Mouse (Mus musculus) MN1 (cell line): Measurements from ENCODE around the gene Fam177a.
"Not testable (repeated sequence)": the region's sequence is repeated elsewhere in the genome, so short reads cannot be mapped to it uniquely, and the experiment has no call there.

Experiments
- DNase-seq: peaks from one replicate; pipeline ENCODE4 v3.0.0-alpha.2; 2016; ENCODE audit warnings: low spot score

Fam177a gene

DNA sequence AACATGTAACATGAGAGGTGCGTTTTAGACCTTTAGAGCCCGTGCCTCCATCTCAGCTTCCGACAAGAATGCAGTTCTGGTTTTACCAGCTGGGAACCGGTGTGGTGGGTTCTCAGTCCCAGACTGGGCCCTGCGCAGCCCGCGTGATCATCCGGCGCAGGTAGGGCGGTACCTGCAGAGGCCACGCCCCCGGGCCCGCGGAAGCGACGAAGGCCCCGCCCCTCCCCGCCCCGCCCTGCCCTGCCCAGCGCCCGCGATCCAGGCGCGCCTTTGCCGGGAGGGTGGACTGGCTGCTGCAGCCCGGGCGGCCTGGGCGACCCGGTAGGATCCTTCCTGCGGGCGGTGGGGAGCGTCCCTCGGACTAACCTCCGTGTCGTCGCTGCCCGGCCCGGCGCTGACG is at the start of gene Fam177a:
Gene Fam177a (plus strand): TSS at position 228 of the 400 bp plus-strand sequence.
- DNase-seq = not testable (repeated sequence)

DNA sequence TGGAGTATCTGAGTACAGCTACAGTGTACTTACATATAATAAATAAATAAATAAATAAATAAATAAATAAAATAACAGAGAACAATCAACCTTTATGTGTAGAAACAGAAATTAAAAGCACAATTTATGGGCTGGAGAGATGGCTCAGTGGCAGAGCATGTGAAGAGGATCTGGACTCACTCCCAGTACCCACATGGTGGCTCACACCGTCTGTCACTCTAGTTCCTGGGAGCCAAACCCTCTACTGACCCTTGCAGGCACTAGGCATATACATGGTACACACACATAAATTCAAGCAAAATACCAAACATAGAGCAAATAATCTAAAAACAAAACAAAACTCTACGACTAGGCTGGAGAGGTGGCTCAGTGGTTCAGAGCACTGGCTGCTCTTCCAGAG is 49.0 kb upstream of the Fam177a start:
- DNase-seq = no peak

DNA sequence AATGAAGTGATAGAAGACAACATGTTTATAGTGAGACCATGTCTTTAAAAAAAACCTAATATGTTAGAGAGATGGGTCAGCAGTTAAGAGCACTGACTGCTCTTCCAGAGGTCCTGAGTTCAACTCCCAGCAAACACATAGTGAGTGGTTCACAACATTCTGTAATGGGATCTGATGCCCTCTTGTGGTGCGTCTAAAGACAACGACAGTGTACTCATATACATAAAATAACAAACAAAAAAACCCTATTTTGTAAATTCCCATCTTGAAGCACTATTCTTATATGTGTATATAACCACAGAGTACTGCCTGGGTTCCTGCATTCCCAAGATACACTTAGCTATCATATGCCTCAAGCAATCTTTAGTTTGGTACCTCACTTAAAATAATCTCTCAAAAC is 45.6 kb upstream of the Fam177a start:
- DNase-seq = not testable (repeated sequence)

DNA sequence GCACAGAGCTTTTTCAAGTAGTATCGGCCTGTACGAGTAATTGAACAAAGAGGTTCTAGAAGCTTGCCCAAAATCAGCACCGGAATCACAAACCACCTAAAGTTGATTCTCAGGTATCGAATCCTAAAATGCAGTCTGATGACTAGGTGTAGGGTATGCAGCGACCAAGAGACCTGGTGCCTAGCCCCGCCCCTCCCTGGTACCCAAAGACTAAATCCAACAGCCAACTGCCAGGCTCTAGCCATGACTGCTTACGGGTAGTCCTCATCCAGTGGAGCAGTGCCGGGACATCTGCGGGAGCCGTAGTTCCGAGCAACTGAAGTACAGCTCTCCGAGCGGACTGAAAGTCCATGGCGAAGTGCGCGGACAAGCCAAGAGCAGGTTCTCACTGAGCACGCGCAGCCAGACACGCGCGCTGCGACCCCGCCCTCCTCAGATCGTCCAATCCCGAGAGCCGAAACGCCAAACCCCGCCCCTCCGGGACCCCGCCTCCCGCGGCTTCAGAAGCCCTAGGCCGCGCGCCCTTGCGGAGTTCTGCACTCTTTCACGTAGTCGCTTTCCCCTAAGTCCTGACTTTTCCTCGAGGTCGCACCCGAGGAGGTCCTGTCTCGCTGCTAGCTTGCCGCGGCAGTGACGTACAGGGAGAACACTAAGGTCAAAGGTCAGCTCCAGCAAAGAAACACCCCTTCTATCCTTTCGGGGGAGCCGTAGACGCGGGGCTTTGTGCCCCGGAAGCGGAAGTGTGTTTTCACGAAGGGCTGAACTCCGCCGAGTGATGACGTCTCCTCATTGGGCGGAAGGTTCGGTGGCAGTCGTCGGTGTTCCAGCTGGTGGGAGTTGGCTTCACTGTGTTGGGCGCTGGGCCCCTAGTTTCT is 44.3 kb upstream of the Fam177a start, which contains the start of the genes 2700097O09Rik and Srp54a:
Gene 2700097O09Rik (minus strand): TSS at position 385 of the 875 bp plus-strand sequence.
Gene Srp54a (plus strand): TSS at position 537 of the 875 bp plus-strand sequence.
- peak; percentile 97 for DNase-seq

DNA sequence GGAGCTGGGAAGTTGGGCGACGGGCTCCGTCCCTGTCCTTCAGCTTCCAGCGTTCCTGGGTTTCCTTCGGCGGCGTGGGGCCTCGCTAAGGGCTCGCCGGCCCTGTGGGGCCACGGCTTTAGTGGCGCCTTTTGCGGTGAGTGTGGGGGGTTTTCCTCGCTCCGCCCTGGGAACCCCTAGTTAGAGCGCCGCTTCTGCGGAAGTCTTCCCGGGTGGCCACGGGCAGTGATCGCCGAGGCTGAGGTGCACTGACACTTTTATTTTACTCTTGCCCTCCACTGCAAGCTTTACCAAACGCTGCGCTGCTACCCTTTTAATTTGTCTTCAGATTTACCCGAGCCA is 43.7 kb upstream of the Fam177a start:
- not testable (repeated sequence) for DNase-seq

DNA sequence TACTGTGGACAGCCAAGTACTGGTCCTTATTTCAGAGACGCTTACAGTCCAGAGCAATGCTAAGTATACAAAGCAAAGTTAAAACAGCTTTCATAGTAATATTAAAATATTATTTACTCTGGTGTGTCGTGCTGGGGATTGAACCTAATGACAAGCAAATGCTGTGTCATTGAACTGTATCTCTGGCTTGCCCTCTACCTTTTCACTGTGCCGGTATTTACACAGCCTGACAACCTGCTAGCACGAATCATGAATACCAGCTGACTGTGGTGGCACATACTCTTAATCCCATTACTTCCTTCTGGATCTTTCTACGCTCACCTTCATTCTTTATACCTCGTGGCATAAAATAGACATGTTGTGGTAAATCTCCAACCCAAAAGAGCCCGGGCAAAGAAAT is 32.1 kb upstream of the Fam177a start:
- DNase-seq = not testable (repeated sequence)

DNA sequence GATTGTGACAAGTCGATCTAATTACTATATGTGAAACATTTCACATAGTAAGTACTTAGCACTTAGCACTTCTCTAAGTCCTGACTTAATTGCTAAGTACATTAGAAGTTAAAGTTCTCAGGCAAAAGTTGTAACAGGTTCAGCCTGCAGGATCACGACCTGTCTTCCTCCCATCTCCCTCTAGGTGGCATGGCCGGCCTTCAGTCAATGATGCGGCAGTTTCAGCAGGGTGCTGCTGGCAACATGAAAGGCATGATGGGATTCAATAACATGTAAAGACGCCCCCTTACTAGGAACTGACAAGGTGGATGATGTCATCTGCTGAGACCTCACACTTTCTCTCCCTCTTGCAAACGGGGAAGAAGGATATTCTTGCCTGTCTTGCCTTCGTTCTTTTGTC is 11.7 kb upstream of the Fam177a start:
- DNase-seq = not testable (repeated sequence)

DNA sequence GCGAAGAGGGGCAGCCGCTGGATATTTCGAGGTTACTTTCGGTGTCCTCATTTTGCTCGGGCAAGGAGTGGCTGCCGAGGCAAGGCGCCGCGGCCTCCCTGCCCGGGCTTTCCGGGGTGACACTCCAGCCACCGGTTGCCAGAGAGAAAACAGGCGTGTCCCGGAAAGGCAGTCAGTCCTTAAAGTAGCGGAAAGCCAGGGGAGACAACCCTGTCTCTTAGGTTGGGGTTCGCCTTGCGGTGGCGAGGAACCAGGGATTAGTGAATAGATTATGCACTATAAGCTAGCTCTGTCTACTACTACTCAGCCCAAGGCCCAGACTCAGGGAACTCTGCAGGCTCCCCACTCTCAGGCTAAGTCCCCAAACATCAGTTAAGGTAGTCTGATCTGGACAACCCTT is 462 bp downstream of the Fam177a start:
- DNase-seq = not testable (repeated sequence)

DNA sequence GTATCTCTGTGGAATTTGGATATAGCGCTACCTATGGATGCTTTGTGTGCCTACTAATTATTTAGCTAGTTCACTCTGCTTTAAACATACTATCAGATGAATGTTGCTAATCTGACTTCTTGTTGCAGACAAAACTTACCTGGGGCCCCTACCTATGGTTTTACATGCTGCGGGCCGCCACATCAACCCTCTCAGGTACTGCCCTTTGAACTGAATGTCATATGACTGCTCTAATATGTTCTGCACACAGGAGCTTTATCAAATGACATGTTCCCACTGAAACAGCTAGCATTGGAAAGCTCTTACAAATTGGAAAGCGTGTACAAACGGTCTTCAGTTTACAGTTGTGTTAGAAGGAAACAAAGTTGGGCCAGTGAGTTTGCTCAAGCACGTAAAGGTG is 11.3 kb downstream of the Fam177a start:
- DNase-seq = not testable (repeated sequence)

DNA sequence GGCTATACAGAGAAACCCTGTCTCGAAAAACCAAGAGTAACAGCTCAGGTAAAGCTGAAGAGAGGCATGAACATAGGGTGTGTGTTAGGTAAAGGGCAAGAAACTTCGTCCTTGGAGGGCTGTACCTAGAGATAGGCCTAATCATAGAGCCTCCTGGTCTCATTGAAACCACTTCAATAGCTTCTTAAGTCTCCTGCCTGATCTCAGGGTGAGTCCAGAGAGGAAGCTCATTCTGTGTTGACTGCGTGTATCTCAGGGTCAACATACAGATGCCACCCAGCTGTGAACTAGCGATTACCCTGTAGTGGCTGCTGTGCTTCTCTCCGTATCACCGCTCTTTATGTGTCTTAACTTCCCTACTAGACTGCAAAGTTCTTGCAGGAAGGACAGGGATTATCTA is 13.6 kb downstream of the Fam177a start:
- not testable (repeated sequence) for DNase-seq

DNA sequence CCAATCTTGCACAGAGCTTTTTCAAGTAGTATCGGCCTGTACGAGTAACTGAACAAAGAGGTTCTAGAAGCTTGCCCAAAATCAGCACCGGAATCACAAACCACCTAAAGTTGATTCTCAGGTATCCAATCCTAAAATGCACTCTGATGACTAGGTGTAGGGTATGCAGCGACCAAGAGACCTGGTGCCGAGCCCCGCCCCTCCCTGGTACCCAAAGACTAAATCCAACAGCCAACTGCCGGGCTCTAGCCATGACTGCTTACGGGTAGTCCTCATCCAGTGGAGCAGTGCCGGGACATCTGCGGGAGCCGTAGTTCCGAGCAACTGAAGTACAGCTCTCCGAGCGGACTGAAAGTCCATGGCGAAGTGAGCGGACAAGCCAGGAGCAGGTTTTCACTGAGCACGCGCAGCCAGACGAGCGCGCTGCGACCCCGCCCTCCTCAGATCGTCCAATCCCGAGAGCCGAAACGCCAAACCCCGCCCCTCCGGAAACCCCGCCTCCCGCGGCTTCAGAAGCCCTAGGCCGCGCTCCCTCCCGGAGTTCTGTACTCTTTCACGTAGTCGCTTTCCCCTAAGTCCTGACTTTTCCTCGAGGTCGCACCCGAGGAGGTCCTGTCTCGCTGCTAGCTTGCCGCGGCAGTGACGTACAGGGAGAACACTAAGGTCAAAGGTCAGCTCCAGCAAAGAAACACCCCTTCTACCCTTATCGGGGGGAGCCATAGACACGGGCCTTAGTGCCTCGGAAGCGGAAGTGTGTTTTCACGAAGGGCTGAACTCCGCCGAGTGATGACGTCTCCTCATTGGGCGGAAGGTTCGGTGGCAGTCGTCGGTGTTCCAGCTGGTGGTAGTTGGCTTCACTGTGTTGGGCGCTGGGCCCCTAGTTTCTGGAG is 30.5 kb downstream of the Fam177a start, which contains the start of gene Srp54b:
Gene Srp54b (plus strand): TSS at position 546 of the 890 bp plus-strand sequence.
- DNase-seq = not testable (repeated sequence)

DNA sequence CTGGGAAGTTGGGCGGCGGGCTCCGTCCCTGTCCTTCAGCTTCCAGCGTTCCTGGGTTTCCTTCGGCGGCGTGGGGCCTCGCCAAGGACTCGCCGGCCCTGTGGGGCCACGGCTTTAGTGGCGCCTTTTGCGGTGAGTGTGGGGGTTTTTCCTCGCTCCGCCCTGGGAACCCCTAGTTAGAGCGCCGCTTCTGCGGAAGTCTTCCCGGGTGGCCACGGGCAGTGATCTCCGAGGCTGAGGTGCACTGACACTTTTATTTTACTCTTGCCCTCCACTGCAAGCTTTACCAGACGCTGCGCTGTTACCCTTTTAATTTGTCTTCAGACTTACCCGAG is 31.1 kb downstream of the Fam177a start:
- not testable (repeated sequence) for DNase-seq

DNA sequence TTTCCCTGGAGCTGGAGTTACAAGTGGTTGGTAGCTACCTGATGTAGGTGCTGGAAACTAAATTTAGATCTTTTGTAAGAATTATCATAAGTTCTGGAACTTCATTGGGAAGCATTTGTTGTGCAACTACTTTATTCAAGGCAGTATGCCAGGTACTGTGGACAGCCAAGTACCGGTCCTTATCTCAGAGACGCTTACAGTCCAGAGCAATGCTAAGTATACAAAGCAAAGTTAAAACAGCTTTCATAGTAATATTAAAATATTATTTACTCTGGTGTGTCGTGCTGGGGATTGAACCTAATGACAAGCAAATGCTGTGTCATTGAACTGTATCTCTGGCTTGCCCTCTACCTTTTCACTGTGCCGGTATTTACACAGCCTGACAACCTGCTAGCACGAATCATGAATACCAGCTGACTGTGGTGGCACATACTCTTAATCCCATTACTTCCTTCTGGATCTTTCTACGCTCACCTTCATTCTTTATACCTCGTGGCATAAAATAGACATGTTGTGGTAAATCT is 42.8 kb downstream of the Fam177a start:
- not testable (repeated sequence) for DNase-seq

DNA sequence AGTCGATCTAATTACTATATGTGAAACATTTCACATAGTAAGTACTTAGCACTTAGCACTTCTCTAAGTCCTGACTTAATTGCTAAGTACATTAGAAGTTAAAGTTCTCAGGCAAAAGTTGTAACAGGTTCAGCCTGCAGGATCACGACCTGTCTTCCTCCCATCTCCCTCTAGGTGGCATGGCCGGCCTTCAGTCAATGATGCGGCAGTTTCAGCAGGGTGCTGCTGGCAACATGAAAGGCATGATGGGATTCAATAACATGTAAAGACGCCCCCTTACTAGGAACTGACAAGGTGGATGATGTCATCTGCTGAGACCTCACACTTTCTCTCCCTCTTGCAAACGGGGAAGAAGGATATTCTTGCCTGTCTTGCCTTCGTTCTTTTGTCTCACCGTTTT is 63.4 kb downstream of the Fam177a start:
- DNase-seq = not testable (repeated sequence)

DNA sequence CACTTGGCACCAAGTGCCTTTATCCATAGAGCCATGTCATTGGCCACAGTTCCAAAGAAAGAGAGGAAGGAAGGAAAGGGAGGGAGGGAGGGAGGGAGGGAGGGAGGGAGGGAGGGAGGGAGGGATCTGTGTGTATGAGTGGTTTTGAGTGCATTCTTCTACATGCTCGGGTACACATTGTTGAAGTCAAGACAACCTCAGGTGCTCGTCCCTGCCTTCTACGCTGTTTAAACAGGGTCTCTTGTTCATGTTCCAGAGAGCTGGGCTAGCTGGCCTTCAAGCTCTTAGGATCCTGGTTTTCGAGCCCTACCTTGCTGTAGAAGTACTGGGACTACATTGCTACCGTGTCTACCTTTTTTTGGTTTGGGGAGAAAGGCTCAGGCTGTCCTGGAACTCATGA is 64.9 kb downstream of the Fam177a start:
- not testable (repeated sequence) for DNase-seq
